Mouse (Mus musculus) G1E (cell line): ENCODE results near the gene Ccdc28b.

Experiments
- CTCF ChIP-seq: IDR thresholded peaks from 2 replicates; pipeline ENCODE4 v1.5.1; 2012; ENCODE audit warnings: low read depth, low read length, inconsistent platforms, mixed read lengths
- GATA1 ChIP-seq: IDR thresholded peaks from 2 replicates; pipeline ENCODE4 v1.6.1; 2012; ENCODE audit warnings: borderline replicate concordance, low read length, inconsistent platforms, mixed read lengths
- GATA2 ChIP-seq: IDR thresholded peaks from 2 replicates; pipeline ENCODE4 v1.6.1; 2012; ENCODE audit warnings: low read depth, low read length, inconsistent platforms, borderline replicate concordance

GRCm38 (mm10) chr4:129618031-129618430 lies 5.7 kb downstream of the Ccdc28b start:
- TF ChIP-seq CTCF (no peak), GATA1 (no peak), GATA2 (no peak)
